Mouse (Mus musculus) forebrain, embryonic 14.5 days (tissue): ENCODE data around the gene Hnrnpll. TPM values are rescaled to one million over a fixed set of nuclear protein-coding genes. Genes with fewer than 3 reads are reported as not detected.
"Not testable (repeated sequence)": the region's sequence is repeated elsewhere in the genome, so short reads cannot be mapped to it uniquely, and the experiment has no call there.

Experiments
- ATAC-seq: fragments of 200-750 bp; cut with Nextera tagmentation; 2 replicates; pipeline ENCODE4 v1.8.0; 2017; ENCODE audit warnings: mild to moderate bottlenecking, moderate library complexity
- DNase-seq: peaks from one replicate; pipeline ENCODE4 v3.0.0-alpha.2; 2015; ENCODE audit warnings: low spot score
- H3K27ac ChIP-seq: fragments of 300-500 bp; sonication (generic); 2 replicates; pipeline ENCODE4 v1.5.1; 2014; ENCODE audit warnings: low read depth, mild to moderate bottlenecking, control low read depth, low read length, moderate library complexity
- H3K27me3 ChIP-seq: fragments of 300-500 bp; sonication (generic); replicated peaks from 2 replicates; pipeline ENCODE4 v1.6.1; 2014; ENCODE audit warnings: low read length, control low read depth, mixed read lengths; ENCODE audit not compliant: control insufficient read depth, insufficient read depth
- H3K36me3 ChIP-seq: fragments of 300-500 bp; sonication (generic); 2 replicates; pipeline ENCODE4 v1.6.1; 2014; ENCODE audit warnings: low read length, control low read depth; ENCODE audit not compliant: control insufficient read depth, insufficient read depth
- H3K4me1 ChIP-seq: fragments of 300-500 bp; sonication (generic); 2 replicates; pipeline ENCODE4 v1.6.1; 2014; ENCODE audit warnings: antibody characterized with exemption, low read length, control low read depth; ENCODE audit not compliant: control insufficient read depth, insufficient read depth
- H3K4me2 ChIP-seq: fragments of 300-500 bp; sonication (generic); 2 replicates; pipeline ENCODE4 v1.6.1; 2014; ENCODE audit warnings: mild to moderate bottlenecking, control low read depth, low read length
- H3K4me3 ChIP-seq: fragments of 300-500 bp; sonication (generic); 2 replicates; pipeline ENCODE4 v1.5.1; 2014; ENCODE audit warnings: low read depth, low read length, control low read depth
- H3K9ac ChIP-seq: fragments of 300-500 bp; sonication (generic); 2 replicates; pipeline ENCODE4 v1.6.1; 2014; ENCODE audit warnings: mild to moderate bottlenecking, low read length, control low read depth, moderate library complexity
- H3K9me3 ChIP-seq: fragments of 300-500 bp; sonication (generic); replicated peaks from 2 replicates; pipeline ENCODE4 v1.6.1; 2016; ENCODE audit warnings: low read length, control low read depth, mixed read lengths; ENCODE audit not compliant: control insufficient read depth
- WGBS: fragments of 180-500 bp; shearing (Covaris S2); extraction: QIAGEN DNeasy Blood & Tissue Kit; methylation state at CpG from one replicate; pipeline ENCODE4 v1.1.7; 2014; 5-methylcytosine and 5-hydroxymethylcytosine counted together
- polyA plus RNA-seq: library from polyadenylated mRNA; unstranded; fragments of >200 nt; fragmentation: Nextera tagmentation; extraction: Ambion mirVana; gene quantifications from 2 replicates; pipeline ENCODE4 v1.2.1, GENCODE M21; 2014

The Hnrnpll gene
- polyA plus RNA-seq, 1 experiment from 2014 or later: 75.5 TPM

GRCm38 (mm10) chr17:80016400-80016799 is 45.7 kb downstream of the Hnrnpll start:
- not testable (repeated sequence) for H3K9me3 ChIP-seq, H3K9ac ChIP-seq, H3K27me3 ChIP-seq, H3K36me3 ChIP-seq, ATAC-seq, H3K4me3 ChIP-seq, H3K4me2 ChIP-seq, H3K4me1 ChIP-seq, DNase-seq, H3K27ac ChIP-seq
- WGBS: 94% methylated on average over 4 of the region's 4 CpGs

- Histone ChIP-seq H3K36me3 (no peaks in the 10 kb centered on the region), H3K9ac (no peak overlapping the region), H3K4me3 (no peak overlapping the region), H3K27me3 (no peaks in the 10 kb centered on the region), H3K9me3 (no peaks in the 10 kb centered on the region), H3K4me2 (no peak overlapping the region), H3K27ac (no peak overlapping the region), H3K4me1 (no peaks in the 10 kb centered on the region)
- ATAC-seq (no peak), DNase-seq (no peak)
- 85% methylated on average over 8 of the region's 8 CpGs for WGBS
Observed at GRCm38 (mm10) chr17:80014361-80014809, 47.7 kb downstream of the Hnrnpll start.

GRCm38 (mm10) chr17:80009926-80010325 is 52.2 kb downstream of the Hnrnpll start:
- H3K4me1 ChIP-seq: peaks cover 7% of the 10 kb centered on the region
- DNase-seq (no peak), ATAC-seq (no peak)
- no peaks in the 10 kb centered on the region for H3K36me3 ChIP-seq
- H3K27ac ChIP-seq: no peak overlapping the region
- 30% methylated on average over 15 of the region's 15 CpGs for WGBS
- no peaks in the 10 kb centered on the region for H3K27me3 ChIP-seq
- no peak overlapping the region for H3K4me3 ChIP-seq
- H3K9me3 ChIP-seq: no peaks in the 10 kb centered on the region
- H3K4me2 ChIP-seq: no peak overlapping the region
- no peak overlapping the region for H3K9ac ChIP-seq

- no peak overlapping the region for H3K4me2 ChIP-seq
- H3K4me3 ChIP-seq: no peak overlapping the region
- H3K27ac ChIP-seq: peak overlapping the region; percentile 15; the same call in 1 of the 2 replicates
- H3K36me3 ChIP-seq: no peaks in the 10 kb centered on the region
- WGBS: 16% methylated on average over 5 of the region's 5 CpGs
- DNase-seq: peak; percentile 95
- H3K9ac ChIP-seq: no peak overlapping the region
- peaks cover 7% of the 10 kb centered on the region for H3K4me1 ChIP-seq
- ATAC-seq: peak; percentile 85
- no peaks in the 10 kb centered on the region for H3K27me3 ChIP-seq
- no peaks in the 10 kb centered on the region for H3K9me3 ChIP-seq
Observed at GRCm38 (mm10) chr17:80008847-80009246, 53.3 kb downstream of the Hnrnpll start.

GRCm38 (mm10) chr17:80004345-80005239 is 57.5 kb downstream of the Hnrnpll start:
- Histone ChIP-seq H3K9ac (no peak overlapping the region), H3K27ac (no peak overlapping the region), H3K27me3 (no peaks in the 10 kb centered on the region), H3K4me1 (peaks cover 7% of the 10 kb centered on the region), H3K4me2 (no peak overlapping the region), H3K36me3 (no peaks in the 10 kb centered on the region), H3K4me3 (no peak overlapping the region), H3K9me3 (no peaks in the 10 kb centered on the region)
- 53% methylated on average over 17 of the region's 17 CpGs for WGBS
- ATAC-seq (peak; percentile 54), DNase-seq (peak; percentile 64)

- H3K9me3 ChIP-seq, H3K4me3 ChIP-seq, H3K4me1 ChIP-seq, H3K4me2 ChIP-seq, H3K27ac ChIP-seq, DNase-seq, H3K36me3 ChIP-seq, H3K9ac ChIP-seq, ATAC-seq, H3K27me3 ChIP-seq: not testable (repeated sequence)
- 94% methylated on average over 3 of the region's 3 CpGs for WGBS
Observed at GRCm38 (mm10) chr17:80003851-80004250, 58.3 kb downstream of the Hnrnpll start.

GRCm38 (mm10) chr17:80002385-80002852 is 59.7 kb downstream of the Hnrnpll start:
- Histone ChIP-seq H3K4me1 (no peaks in the 10 kb centered on the region), H3K36me3 (no peaks in the 10 kb centered on the region), H3K9ac (no peak overlapping the region), H3K27me3 (no peaks in the 10 kb centered on the region), H3K9me3 (no peaks in the 10 kb centered on the region), H3K4me3 (no peak overlapping the region), H3K4me2 (no peak overlapping the region), H3K27ac (no peak overlapping the region)
- DNase-seq (no peak), ATAC-seq (no peak)
- 89% methylated on average over 3 of the region's 3 CpGs for WGBS

- H3K4me2 ChIP-seq: no peak overlapping the region
- ATAC-seq (no peak), DNase-seq (no peak)
- WGBS: 91% methylated on average over 14 of the region's 14 CpGs
- no peaks in the 10 kb centered on the region for H3K9me3 ChIP-seq
- H3K4me1 ChIP-seq: no peaks in the 10 kb centered on the region
- no peaks in the 10 kb centered on the region for H3K27me3 ChIP-seq
- H3K36me3 ChIP-seq: no peaks in the 10 kb centered on the region
- no peak overlapping the region for H3K4me3 ChIP-seq
- no peak overlapping the region for H3K9ac ChIP-seq
- no peak overlapping the region for H3K27ac ChIP-seq
Observed at GRCm38 (mm10) chr17:79999631-80000030, 62.5 kb downstream of the Hnrnpll start.

GRCm38 (mm10) chr17:79998986-79999385 is 63.1 kb downstream of the Hnrnpll start:
- no peaks in the 10 kb centered on the region for H3K36me3 ChIP-seq
- no peak overlapping the region for H3K27ac ChIP-seq
- DNase-seq (no peak), ATAC-seq (no peak)
- H3K9ac ChIP-seq: no peak overlapping the region
- H3K4me3 ChIP-seq: no peak overlapping the region
- no peak overlapping the region for H3K4me2 ChIP-seq
- H3K4me1 ChIP-seq: no peaks in the 10 kb centered on the region
- no peaks in the 10 kb centered on the region for H3K9me3 ChIP-seq
- WGBS: 88% methylated on average over 5 of the region's 5 CpGs
- no peaks in the 10 kb centered on the region for H3K27me3 ChIP-seq
